Mouse (Mus musculus) hindbrain, postnatal 0 days (tissue): ENCODE measurements at regions not wholly inside any gene's neighbourhood (a gene's known extent, or its start where the extent isn't known, plus 50 kb on each side); places are given as distances from the start of the nearest gene placed in this dataset.

Source experiments
- ATAC-seq: fragments of 200-750 bp; cut with Nextera tagmentation; 2 replicates; pipeline ENCODE4 v1.8.0; 2017; ENCODE audit warnings: mild to moderate bottlenecking, moderate TSS enrichment, moderate library complexity
- DNase-seq: peaks from one replicate; pipeline ENCODE4 v3.0.0-alpha.2; 2015; ENCODE audit warnings: low spot score
- H3K27ac ChIP-seq: fragments of 300-500 bp; sonication (generic); 2 replicates; pipeline ENCODE4 v1.5.1; 2014; ENCODE audit warnings: mild to moderate bottlenecking
- H3K27me3 ChIP-seq: fragments of 300-500 bp; sonication (generic); 2 replicates; pipeline ENCODE4 v1.6.1; 2014; ENCODE audit warnings: low read length, mixed read lengths; ENCODE audit not compliant: insufficient read depth
- H3K36me3 ChIP-seq: fragments of 300-500 bp; sonication (generic); 2 replicates; pipeline ENCODE4 v1.6.1; 2014; ENCODE audit warnings: low read length, mixed read lengths; ENCODE audit not compliant: insufficient read depth
- H3K4me1 ChIP-seq: fragments of 300-500 bp; sonication (generic); 2 replicates; pipeline ENCODE4 v1.6.1; 2014; ENCODE audit warnings: antibody characterized with exemption, low read length, mixed read lengths; ENCODE audit not compliant: insufficient read depth
- H3K4me2 ChIP-seq: fragments of 300-500 bp; sonication (generic); 2 replicates; pipeline ENCODE4 v1.6.1; 2014; ENCODE audit warnings: low read depth, mild to moderate bottlenecking, low read length, moderate library complexity, mixed read lengths
- H3K4me3 ChIP-seq: fragments of 300-500 bp; sonication (generic); 2 replicates; pipeline ENCODE4 v1.5.1; 2014; ENCODE audit warnings: low read length
- H3K9ac ChIP-seq: fragments of 300-500 bp; sonication (generic); replicated peaks from 2 replicates; pipeline ENCODE4 v1.6.1; 2014; ENCODE audit warnings: mild to moderate bottlenecking, low read length, moderate library complexity, mixed read lengths
- H3K9me3 ChIP-seq: fragments of 300-500 bp; sonication (generic); 2 replicates; pipeline ENCODE4 v1.6.1; 2016; ENCODE audit warnings: low read length, mixed read lengths
- CTCF ChIP-seq: IDR thresholded peaks from 2 replicates; pipeline ENCODE4 v1.5.1; 2016; ENCODE audit warnings: antibody characterized with exemption, control low read depth, low read depth
- WGBS: fragments of 180-500 bp; shearing (Covaris S2); extraction: QIAGEN DNeasy Blood & Tissue Kit; methylation state at CpG from one replicate; pipeline ENCODE4 v1.1.7; 2014; 5-methylcytosine and 5-hydroxymethylcytosine counted together

GRCm38 (mm10) chr1:69452910-69453309, 234.1 kb downstream of the Ikzf2 start:
- DNase-seq: no peak
- Histone ChIP-seq H3K4me3 (no peak overlapping the region), H3K27me3 (no peaks in the 10 kb centered on the region), H3K27ac (no peak overlapping the region), H3K9me3 (no peaks in the 10 kb centered on the region), H3K4me1 (no peaks in the 10 kb centered on the region), H3K4me2 (no peak overlapping the region), H3K36me3 (no peaks in the 10 kb centered on the region), H3K9ac (no peak overlapping the region)
- no peak for ATAC-seq
- no peak for TF ChIP-seq CTCF

GRCm38 (mm10) chr1:69450455-69450854, 236.6 kb downstream of the Ikzf2 start:
- Histone ChIP-seq H3K9ac (no peak overlapping the region), H3K27me3 (no peaks in the 10 kb centered on the region), H3K36me3 (no peaks in the 10 kb centered on the region), H3K27ac (no peak overlapping the region), H3K9me3 (no peaks in the 10 kb centered on the region), H3K4me3 (no peak overlapping the region), H3K4me1 (no peaks in the 10 kb centered on the region), H3K4me2 (no peak overlapping the region)
- ATAC-seq: no peak
- TF ChIP-seq CTCF: no peak
- no peak for DNase-seq
- 75% methylated on average over 2 of the region's 2 CpGs for WGBS

- DNase-seq (no peak), ATAC-seq (no peak)
- no peak overlapping the region for H3K4me2 ChIP-seq
- no peak for TF ChIP-seq CTCF
- H3K9ac ChIP-seq: no peak overlapping the region
- H3K27ac ChIP-seq: no peak overlapping the region
- WGBS: 67% methylated on average over 5 of the region's 5 CpGs
- H3K9me3 ChIP-seq: no peaks in the 10 kb centered on the region
- H3K4me3 ChIP-seq: no peak overlapping the region
- no peaks in the 10 kb centered on the region for H3K27me3 ChIP-seq
- no peaks in the 10 kb centered on the region for H3K4me1 ChIP-seq
- H3K36me3 ChIP-seq: no peaks in the 10 kb centered on the region
These were observed 239.8 kb downstream of the Ikzf2 start for GRCm38 (mm10) chr1:69447276-69447675.

GRCm38 (mm10) chr1:69444722-69445121, 242.3 kb downstream of the Ikzf2 start:
- 74% methylated on average over 4 of the region's 4 CpGs for WGBS
- TF ChIP-seq CTCF: no peak

GRCm38 (mm10) chr1:69443466-69443865, 243.6 kb downstream of the Ikzf2 start:
- H3K9ac ChIP-seq: no peak overlapping the region
- ATAC-seq (no peak), DNase-seq (no peak)
- no peaks in the 10 kb centered on the region for H3K4me1 ChIP-seq
- no peaks in the 10 kb centered on the region for H3K27me3 ChIP-seq
- H3K4me2 ChIP-seq: no peak overlapping the region
- WGBS: 73% methylated on average over 7 of the region's 7 CpGs
- no peak for TF ChIP-seq CTCF
- no peaks in the 10 kb centered on the region for H3K9me3 ChIP-seq
- H3K36me3 ChIP-seq: no peaks in the 10 kb centered on the region
- H3K27ac ChIP-seq: no peak overlapping the region
- H3K4me3 ChIP-seq: no peak overlapping the region

More at GRCm38 (mm10) chr1:69444722-69445121, 242.3 kb downstream of the Ikzf2 start:
- Histone ChIP-seq H3K27me3 (no peaks in the 10 kb centered on the region), H3K9ac (no peak overlapping the region), H3K4me1 (no peaks in the 10 kb centered on the region), H3K4me2 (no peak overlapping the region), H3K36me3 (no peaks in the 10 kb centered on the region), H3K4me3 (no peak overlapping the region), H3K9me3 (no peaks in the 10 kb centered on the region), H3K27ac (no peak overlapping the region)
- no peak for ATAC-seq
- no peak for DNase-seq

- no peaks in the 10 kb centered on the region for H3K36me3 ChIP-seq
- DNase-seq: no peak
- TF ChIP-seq CTCF: no peak
- ATAC-seq: no peak
- H3K9me3 ChIP-seq: no peaks in the 10 kb centered on the region
- no peak overlapping the region for H3K4me2 ChIP-seq
- H3K27me3 ChIP-seq: no peaks in the 10 kb centered on the region
- 88% methylated on average over 14 of the region's 14 CpGs for WGBS
- H3K4me1 ChIP-seq: no peaks in the 10 kb centered on the region
- no peak overlapping the region for H3K9ac ChIP-seq
- H3K4me3 ChIP-seq: no peak overlapping the region
- no peak overlapping the region for H3K27ac ChIP-seq
These were observed 246.3 kb downstream of the Ikzf2 start for GRCm38 (mm10) chr1:69440564-69441334.

- H3K9me3 ChIP-seq: no peaks in the 10 kb centered on the region
- ATAC-seq (no peak), DNase-seq (no peak)
- H3K27me3 ChIP-seq: no peaks in the 10 kb centered on the region
- H3K27ac ChIP-seq: no peak overlapping the region
- no peak overlapping the region for H3K4me2 ChIP-seq
- H3K4me1 ChIP-seq: no peaks in the 10 kb centered on the region
- no peak overlapping the region for H3K9ac ChIP-seq
- 89% methylated on average over 8 of the region's 8 CpGs for WGBS
- no peaks in the 10 kb centered on the region for H3K36me3 ChIP-seq
- no peak overlapping the region for H3K4me3 ChIP-seq
- TF ChIP-seq CTCF: no peak
These were observed 250.0 kb downstream of the Ikzf2 start for GRCm38 (mm10) chr1:69437042-69437441.
